Mouse (Mus musculus) Muller cell, postnatal 12 days (primary cell): Measurements from ENCODE around the gene Ankrd6.

ENCODE experiments used
- DNase-seq: peaks from one replicate; pipeline ENCODE4 v3.0.0-alpha.2; 2015; ENCODE audit errors: inconsistent ontology term

The Ankrd6 gene

GRCm38 (mm10) chr4:32905913-32906312, 44.7 kb downstream of the Ankrd6 start:
- DNase-seq, result no peak

- no peak for DNase-seq
Observed at GRCm38 (mm10) chr4:32905381-32905780, 45.3 kb downstream of the Ankrd6 start.

GRCm38 (mm10) chr4:32903826-32904225, 46.8 kb downstream of the Ankrd6 start:
- no peak for DNase-seq

GRCm38 (mm10) chr4:32899051-32899450, 51.6 kb downstream of the Ankrd6 start:
- no peak for DNase-seq

- no peak for DNase-seq
Observed at GRCm38 (mm10) chr4:32891341-32891740, 59.3 kb downstream of the Ankrd6 start.

GRCm38 (mm10) chr4:32890735-32891098, 59.9 kb downstream of the Ankrd6 start:
- no peak for DNase-seq

- DNase-seq, result no peak
Observed at GRCm38 (mm10) chr4:32889996-32890734, 60.5 kb downstream of the Ankrd6 start.

GRCm38 (mm10) chr4:32889246-32889645, 61.4 kb downstream of the Ankrd6 start:
- DNase-seq, result peak; percentile 93

- no peak for DNase-seq
Observed at GRCm38 (mm10) chr4:32886479-32886878, 64.2 kb downstream of the Ankrd6 start.

- DNase-seq, result peak; percentile 75
Observed at GRCm38 (mm10) chr4:32884599-32884998, 66.0 kb downstream of the Ankrd6 start.

- DNase-seq, result no peak
Observed at GRCm38 (mm10) chr4:32881001-32881400, 69.6 kb downstream of the Ankrd6 start.

GRCm38 (mm10) chr4:32874669-32875068, 76.0 kb downstream of the Ankrd6 start:
- DNase-seq, result no peak

- no peak for DNase-seq
Observed at GRCm38 (mm10) chr4:32872189-32872749, 78.4 kb downstream of the Ankrd6 start.

GRCm38 (mm10) chr4:32869370-32869769, 81.3 kb downstream of the Ankrd6 start:
- DNase-seq, result no peak

GRCm38 (mm10) chr4:32868858-32869257, 81.8 kb downstream of the Ankrd6 start:
- no peak for DNase-seq

- no peak for DNase-seq
Observed at GRCm38 (mm10) chr4:32868437-32868836, 82.2 kb downstream of the Ankrd6 start.

- no peak for DNase-seq
Observed at GRCm38 (mm10) chr4:32867460-32867859, 83.2 kb downstream of the Ankrd6 start.

GRCm38 (mm10) chr4:32864867-32865242, 85.8 kb downstream of the Ankrd6 start:
- DNase-seq, result no peak

- DNase-seq, result peak; percentile 25
Observed at GRCm38 (mm10) chr4:32864131-32864866, 86.3 kb downstream of the Ankrd6 start.

- DNase-seq, result peak; percentile 11
Observed at GRCm38 (mm10) chr4:32863447-32864130, 87.1 kb downstream of the Ankrd6 start.

GRCm38 (mm10) chr4:32862751-32863446, 87.7 kb downstream of the Ankrd6 start:
- DNase-seq, result no peak
